Mouse (Mus musculus) kidney, embryonic 16.5 days (tissue): ENCODE data around the gene Ifih1. TPM values are rescaled to one million over a fixed set of nuclear protein-coding genes. Genes with fewer than 3 reads are reported as not detected.

Source experiments
- polyA plus RNA-seq: library from polyadenylated mRNA; unstranded; fragments of >200 nt; fragmentation: Nextera tagmentation; extraction: Ambion mirVana; gene quantifications from 2 replicates; pipeline ENCODE4 v1.2.1, GENCODE M21; 2015

The Ifih1 gene
- polyA plus RNA-seq, 1 experiment from 2014 or later, result 2.4 TPM

Other genes starting within 250 kb of the Ifih1 start
- 118 and 125 TPM in 2 replicates for gene Dpp4, start 234.0 kb downstream of the Ifih1 start, polyA plus RNA-seq
- gene Gcg, start 162.6 kb downstream of the Ifih1 start, polyA plus RNA-seq, result not detected in 2 replicates
- 4.4 and 4.7 TPM in 2 replicates for gene Fap, start 72.2 kb downstream of the Ifih1 start, polyA plus RNA-seq
- 18.8 and 19.5 TPM in 2 replicates for gene Gca, start 18.0 kb upstream of the Ifih1 start, polyA plus RNA-seq